Mouse (Mus musculus) hindbrain, postnatal 0 days (tissue): Measurements from ENCODE around the gene Dnajb6. TPM values are rescaled to one million over a fixed set of nuclear protein-coding genes. Genes with fewer than 3 reads are reported as not detected.
A peak's percentile ranks its signal among the peaks of the same experiment; 100 is the strongest.
"Not testable (repeated sequence)": the region's sequence is repeated elsewhere in the genome, so short reads cannot be mapped to it uniquely, and the experiment has no call there.

Source experiments
- ATAC-seq: fragments of 200-750 bp; cut with Nextera tagmentation; 2 replicates; pipeline ENCODE4 v1.8.0; 2017; ENCODE audit warnings: mild to moderate bottlenecking, moderate TSS enrichment, moderate library complexity
- DNase-seq: peaks from one replicate; pipeline ENCODE4 v3.0.0-alpha.2; 2015; ENCODE audit warnings: low spot score
- H3K27ac ChIP-seq: fragments of 300-500 bp; sonication (generic); 2 replicates; pipeline ENCODE4 v1.5.1; 2014; ENCODE audit warnings: mild to moderate bottlenecking
- H3K27me3 ChIP-seq: fragments of 300-500 bp; sonication (generic); 2 replicates; pipeline ENCODE4 v1.6.1; 2014; ENCODE audit warnings: low read length, mixed read lengths; ENCODE audit not compliant: insufficient read depth
- H3K36me3 ChIP-seq: fragments of 300-500 bp; sonication (generic); 2 replicates; pipeline ENCODE4 v1.6.1; 2014; ENCODE audit warnings: low read length, mixed read lengths; ENCODE audit not compliant: insufficient read depth
- H3K4me1 ChIP-seq: fragments of 300-500 bp; sonication (generic); 2 replicates; pipeline ENCODE4 v1.6.1; 2014; ENCODE audit warnings: antibody characterized with exemption, low read length, mixed read lengths; ENCODE audit not compliant: insufficient read depth
- H3K4me2 ChIP-seq: fragments of 300-500 bp; sonication (generic); 2 replicates; pipeline ENCODE4 v1.6.1; 2014; ENCODE audit warnings: low read depth, mild to moderate bottlenecking, low read length, moderate library complexity, mixed read lengths
- H3K4me3 ChIP-seq: fragments of 300-500 bp; sonication (generic); 2 replicates; pipeline ENCODE4 v1.5.1; 2014; ENCODE audit warnings: low read length
- H3K9ac ChIP-seq: fragments of 300-500 bp; sonication (generic); replicated peaks from 2 replicates; pipeline ENCODE4 v1.6.1; 2014; ENCODE audit warnings: mild to moderate bottlenecking, low read length, moderate library complexity, mixed read lengths
- H3K9me3 ChIP-seq: fragments of 300-500 bp; sonication (generic); 2 replicates; pipeline ENCODE4 v1.6.1; 2016; ENCODE audit warnings: low read length, mixed read lengths
- CTCF ChIP-seq: IDR thresholded peaks from 2 replicates; pipeline ENCODE4 v1.5.1; 2016; ENCODE audit warnings: antibody characterized with exemption, control low read depth, low read depth
- WGBS: fragments of 180-500 bp; shearing (Covaris S2); extraction: QIAGEN DNeasy Blood & Tissue Kit; methylation state at CpG from one replicate; pipeline ENCODE4 v1.1.7; 2014; 5-methylcytosine and 5-hydroxymethylcytosine counted together
- polyA plus RNA-seq: library from polyadenylated mRNA; unstranded; fragments of >200 nt; fragmentation: Nextera tagmentation; extraction: Ambion mirVana; gene quantifications from 2 replicates; pipeline ENCODE4 v1.2.1, GENCODE M21; 2015
- total RNA-seq: library from RNA; depleted of rRNA; stranded (reverse); fragments of >200 nt; gene quantifications from 2 replicates; pipeline ENCODE4 v1.2.3, GENCODE M21; 2014

Dnajb6 gene
- total and polyA plus RNA-seq, 2 experiments from 2014 or later = 96.3 to 292 TPM

- Histone ChIP-seq H3K4me2 (no peak overlapping the region), H3K27ac (no peak overlapping the region), H3K27me3 (no peaks in the 10 kb centered on the region), H3K9me3 (no peaks in the 10 kb centered on the region), H3K36me3 (no peaks in the 10 kb centered on the region), H3K9ac (no peak overlapping the region), H3K4me1 (no peaks in the 10 kb centered on the region), H3K4me3 (no peak overlapping the region)
- no peak for ATAC-seq
- TF ChIP-seq CTCF = no peak
- no peak for DNase-seq
These were observed 23.9 kb upstream of the Dnajb6 start for GRCm38 (mm10) chr5:29711631-29712030.

- Histone ChIP-seq H3K4me2 (no peak overlapping the region), H3K27ac (no peak overlapping the region), H3K4me1 (no peaks in the 10 kb centered on the region), H3K4me3 (no peak overlapping the region), H3K27me3 (no peaks in the 10 kb centered on the region), H3K36me3 (no peaks in the 10 kb centered on the region), H3K9ac (no peak overlapping the region), H3K9me3 (no peaks in the 10 kb centered on the region)
- no peak for DNase-seq
- no peak for ATAC-seq
- 65% methylated on average over 1 of the region's 1 CpGs for WGBS
- no peak for TF ChIP-seq CTCF
These were observed 22.6 kb upstream of the Dnajb6 start for GRCm38 (mm10) chr5:29712906-29713305.

GRCm38 (mm10) chr5:29721159-29721558, 14.3 kb upstream of the Dnajb6 start:
- DNase-seq = no peak
- WGBS = 18% methylated on average over 1 of the region's 1 CpGs
- Histone ChIP-seq H3K9ac (no peak overlapping the region), H3K4me3 (no peak overlapping the region), H3K4me2 (no peak overlapping the region), H3K4me1 (no peaks in the 10 kb centered on the region), H3K27me3 (no peaks in the 10 kb centered on the region), H3K9me3 (no peaks in the 10 kb centered on the region), H3K36me3 (no peaks in the 10 kb centered on the region), H3K27ac (no peak overlapping the region)
- TF ChIP-seq CTCF = no peak
- ATAC-seq = no peak

GRCm38 (mm10) chr5:29725369-29725768, 10.1 kb upstream of the Dnajb6 start:
- Histone ChIP-seq H3K27ac (no peak overlapping the region), H3K9me3 (no peaks in the 10 kb centered on the region), H3K4me1 (no peaks in the 10 kb centered on the region), H3K4me3 (no peak overlapping the region), H3K9ac (no peak overlapping the region), H3K36me3 (no peaks in the 10 kb centered on the region), H3K27me3 (no peaks in the 10 kb centered on the region), H3K4me2 (no peak overlapping the region)
- DNase-seq (no peak), ATAC-seq (no peak)
- no peak for TF ChIP-seq CTCF
- WGBS = 92% methylated on average over 2 of the region's 2 CpGs

GRCm38 (mm10) chr5:29726070-29726469, 9.4 kb upstream of the Dnajb6 start:
- H3K27me3 ChIP-seq, ATAC-seq, H3K36me3 ChIP-seq, H3K4me2 ChIP-seq, DNase-seq, H3K27ac ChIP-seq, H3K4me3 ChIP-seq, H3K9me3 ChIP-seq, H3K4me1 ChIP-seq, H3K9ac ChIP-seq: not testable (repeated sequence)
- 91% methylated on average over 5 of the region's 5 CpGs for WGBS

GRCm38 (mm10) chr5:29734831-29735510, 517 bp upstream of the Dnajb6 start:
- no peaks in the 10 kb centered on the region for H3K27me3 ChIP-seq
- peaks cover 17% of the 10 kb centered on the region for H3K4me1 ChIP-seq
- H3K9ac ChIP-seq = peak overlapping the region; percentile 91
- H3K4me2 ChIP-seq = peak overlapping the region; percentile 89
- H3K27ac ChIP-seq = peak overlapping the region; percentile 96
- DNase-seq = no peak
- no peak for TF ChIP-seq CTCF
- WGBS = 53% methylated on average over 6 of the region's 6 CpGs
- H3K9me3 ChIP-seq = no peaks in the 10 kb centered on the region
- peak overlapping the region; percentile 88 for H3K4me3 ChIP-seq
- ATAC-seq = no peak
- H3K36me3 ChIP-seq = no peaks in the 10 kb centered on the region

- peak; percentile 78 for ATAC-seq
- peak overlapping the region; percentile 89 for H3K4me2 ChIP-seq
- H3K4me1 ChIP-seq = peaks cover 17% of the 10 kb centered on the region
- peak overlapping the region; percentile 88 for H3K4me3 ChIP-seq
- no peaks in the 10 kb centered on the region for H3K9me3 ChIP-seq
- no peak for TF ChIP-seq CTCF
- peak overlapping the region; percentile 91 for H3K9ac ChIP-seq
- WGBS = 2% methylated on average over 48 of the region's 48 CpGs
- H3K27ac ChIP-seq = peak overlapping the region; percentile 96
- DNase-seq = peak; percentile 11
- H3K27me3 ChIP-seq = no peaks in the 10 kb centered on the region
- no peaks in the 10 kb centered on the region for H3K36me3 ChIP-seq
These were observed 799 bp downstream of the Dnajb6 start for GRCm38 (mm10) chr5:29736073-29736900.
